Mouse (Mus musculus): ENCODE results near the gene Ighmbp2.
"Not testable (repeated sequence)": the region's sequence is repeated elsewhere in the genome, so short reads cannot be mapped to it uniquely, and the experiment has no call there.

Ighmbp2 gene

DNA sequence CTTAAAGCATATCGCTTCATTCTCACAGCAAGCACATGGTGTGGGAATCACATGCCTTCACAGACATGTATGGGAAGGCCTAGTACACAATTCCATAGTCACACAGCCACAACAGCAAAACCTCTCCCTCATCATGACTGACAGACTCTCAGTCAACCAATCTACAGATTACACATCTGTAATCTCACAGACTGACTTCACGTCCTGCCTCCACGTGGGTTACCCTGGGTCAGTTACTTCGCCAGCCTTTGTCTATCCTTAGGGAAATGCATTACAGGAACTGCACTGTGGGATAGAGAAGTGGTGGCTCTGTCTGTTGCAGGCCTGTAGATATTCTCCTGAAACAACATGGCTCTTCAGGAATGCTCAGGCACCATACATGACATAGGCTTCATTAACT is 931 bp downstream of the Ighmbp2 start:
- no peak for DNase-seq (ENCODE audit: low spot score)

DNA sequence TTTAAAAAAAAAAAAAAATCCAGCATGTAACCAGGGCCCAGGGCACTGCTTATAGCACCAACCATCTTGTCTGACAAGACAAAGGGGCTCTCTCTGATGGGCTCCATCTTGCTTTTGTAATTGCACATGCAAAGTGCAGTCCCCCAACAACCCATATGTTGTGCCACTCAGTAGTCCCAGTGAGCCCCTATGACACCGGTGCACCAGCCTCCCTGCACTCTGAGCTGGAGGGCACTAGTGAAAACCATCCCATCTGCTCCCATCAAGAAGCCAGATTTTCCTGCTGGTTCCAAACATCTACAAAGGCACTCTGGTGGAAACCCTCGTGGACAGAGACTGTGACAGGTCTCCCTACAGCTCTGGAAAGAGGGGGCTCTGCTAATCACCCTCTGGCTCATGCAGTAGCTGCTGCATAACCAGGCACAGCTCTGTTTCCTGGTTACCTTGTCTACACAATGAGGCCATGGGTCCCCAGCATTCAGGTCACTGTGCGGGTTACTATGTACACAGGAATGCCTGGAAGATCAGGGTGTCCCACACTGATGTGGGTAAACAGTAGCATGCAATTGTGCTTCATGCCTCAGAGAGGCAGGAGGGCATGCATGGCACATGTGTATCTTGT is 7.0 kb downstream of the Ighmbp2 start:
- DNase-seq (ENCODE audit: low spot score) = no peak

DNA sequence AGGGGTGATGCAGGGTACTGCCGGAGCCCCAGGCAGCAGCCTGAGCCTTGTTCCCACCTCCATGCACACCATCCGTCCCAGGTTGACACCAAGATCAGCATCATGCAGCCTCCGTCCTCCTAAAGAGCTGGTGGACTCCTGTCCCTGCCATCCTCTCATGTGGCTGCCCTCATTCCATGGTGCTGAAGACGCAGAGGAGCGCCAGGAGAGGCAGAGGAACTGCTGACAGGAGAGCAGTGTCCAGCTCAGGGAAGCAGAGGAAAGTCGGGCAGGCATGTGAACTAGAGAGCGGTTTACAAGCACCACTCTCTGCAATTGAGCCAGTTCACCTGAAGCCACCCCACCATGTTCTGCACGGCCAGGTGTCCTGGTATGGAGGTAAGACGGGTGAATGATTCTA is 9.5 kb downstream of the Ighmbp2 start:
- DNase-seq (ENCODE audit: low spot score) = no peak

DNA sequence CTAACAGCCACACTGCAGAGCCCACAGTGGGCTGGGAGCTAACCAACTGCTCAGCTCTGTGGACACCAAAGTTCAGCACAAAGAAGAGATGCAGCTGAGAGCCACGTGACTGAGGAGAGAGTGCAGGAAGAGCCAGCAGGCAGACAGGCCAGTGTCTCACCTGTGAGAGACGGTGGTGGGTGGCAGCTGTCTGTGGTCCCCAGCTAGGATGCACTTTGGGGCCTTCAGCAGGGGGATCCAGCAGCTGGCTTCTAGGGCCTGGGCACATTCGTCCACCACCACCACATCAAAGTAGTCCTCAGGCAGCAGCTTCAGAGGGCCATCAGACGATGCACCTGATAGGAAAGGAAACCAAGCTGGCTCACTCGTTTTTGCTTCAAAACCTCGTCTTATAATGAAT is 11.5 kb downstream of the Ighmbp2 start:
- no peak for DNase-seq (ENCODE audit: low spot score)

DNA sequence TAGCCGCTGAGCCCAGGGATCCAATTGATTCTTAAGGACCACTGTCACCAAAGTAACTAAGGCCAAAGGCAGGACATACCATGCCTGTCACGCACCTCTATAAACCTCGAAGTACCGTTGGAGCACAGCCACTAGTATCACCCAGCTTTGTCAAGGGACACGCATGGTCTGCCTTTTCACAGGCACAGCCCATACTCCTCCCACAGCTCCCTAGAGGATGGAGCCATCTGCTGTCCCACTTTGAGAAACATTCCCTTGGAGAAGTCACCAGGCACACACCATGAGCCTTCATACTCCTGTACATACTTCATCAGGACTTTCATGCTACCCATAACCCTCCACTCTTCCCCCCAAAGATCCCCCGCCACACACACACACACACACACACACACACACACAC is 13.0 kb downstream of the Ighmbp2 start:
- DNase-seq (ENCODE audit: low spot score) = no peak

DNA sequence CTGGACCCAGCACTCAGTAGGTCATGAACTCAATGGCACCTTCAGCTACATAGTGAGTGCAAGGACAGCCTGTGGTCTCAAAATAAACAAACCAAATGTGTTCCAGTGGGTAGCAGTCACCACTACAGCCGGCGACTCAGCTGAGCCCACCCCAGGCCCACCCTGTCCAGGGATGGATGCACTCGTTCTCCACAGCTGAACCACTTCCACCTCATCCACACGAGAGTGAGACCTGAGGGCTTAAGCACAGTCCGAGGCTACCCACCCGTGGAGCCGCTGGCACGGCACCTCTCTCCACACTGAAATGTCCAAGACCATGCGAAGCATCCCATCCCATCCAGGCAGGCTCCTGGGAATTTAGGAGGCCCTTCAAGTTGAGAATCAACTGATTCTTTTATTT is 13.5 kb downstream of the Ighmbp2 start:
- no peak for DNase-seq (ENCODE audit: low spot score)

DNA sequence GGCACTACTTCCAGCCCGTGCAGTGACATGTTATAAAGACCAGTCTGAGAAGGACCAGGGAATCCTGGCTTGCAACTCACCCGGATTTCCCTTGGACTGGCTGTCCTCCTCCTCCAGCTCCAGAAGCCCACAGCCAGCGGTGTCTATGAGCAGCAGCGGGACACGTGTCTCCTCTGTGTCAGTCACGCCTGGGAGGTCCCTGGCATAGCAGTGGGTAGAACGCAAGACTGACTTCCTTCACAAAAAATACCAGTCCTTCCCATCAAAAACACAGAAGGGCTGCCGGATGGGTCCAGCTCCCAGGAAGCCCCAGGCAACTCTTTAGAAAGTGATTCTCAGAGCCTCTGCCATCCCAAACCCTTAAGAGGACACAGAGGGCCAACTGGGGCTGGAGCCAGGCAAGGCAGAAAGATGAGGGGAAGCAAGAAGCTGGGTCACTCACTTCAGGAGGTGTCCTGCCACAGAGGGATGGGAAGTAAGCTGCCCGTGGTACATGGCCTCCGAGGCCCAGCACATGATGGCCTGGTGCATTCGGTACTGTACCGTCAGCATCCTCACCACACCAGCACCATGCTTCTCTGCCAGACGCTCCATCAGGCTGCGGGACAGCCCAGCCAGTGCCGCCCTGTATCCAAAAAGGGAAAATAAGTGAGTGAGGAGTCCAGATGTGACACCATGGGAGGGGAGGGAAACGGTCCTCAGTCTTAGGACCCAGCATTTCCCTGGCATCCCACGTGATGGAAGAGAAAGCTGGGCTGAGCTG is 14.4 kb downstream of the Ighmbp2 start:
- DNase-seq (ENCODE audit: low spot score) = peak; percentile 2

DNA sequence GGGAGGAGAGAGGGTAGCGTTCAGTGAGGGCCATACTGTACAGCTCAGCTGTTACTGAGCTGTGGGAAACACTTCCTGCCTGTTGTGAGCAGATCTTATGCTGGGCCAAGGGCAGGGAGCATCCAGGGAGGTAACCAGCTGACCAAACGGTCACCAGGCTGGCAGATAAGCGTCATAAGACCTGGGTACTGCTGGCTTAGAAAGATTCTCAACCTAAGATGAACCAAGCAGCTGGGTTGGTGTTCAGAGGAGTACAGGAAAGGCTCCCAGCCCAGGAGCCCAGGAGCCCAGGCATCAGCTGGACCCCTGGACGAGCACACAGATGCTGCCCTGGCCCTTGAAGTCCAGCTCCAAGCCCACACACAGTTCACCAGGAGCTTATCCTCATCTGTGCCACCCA is 15.5 kb downstream of the Ighmbp2 start:
- DNase-seq (ENCODE audit: low spot score) = no peak

DNA sequence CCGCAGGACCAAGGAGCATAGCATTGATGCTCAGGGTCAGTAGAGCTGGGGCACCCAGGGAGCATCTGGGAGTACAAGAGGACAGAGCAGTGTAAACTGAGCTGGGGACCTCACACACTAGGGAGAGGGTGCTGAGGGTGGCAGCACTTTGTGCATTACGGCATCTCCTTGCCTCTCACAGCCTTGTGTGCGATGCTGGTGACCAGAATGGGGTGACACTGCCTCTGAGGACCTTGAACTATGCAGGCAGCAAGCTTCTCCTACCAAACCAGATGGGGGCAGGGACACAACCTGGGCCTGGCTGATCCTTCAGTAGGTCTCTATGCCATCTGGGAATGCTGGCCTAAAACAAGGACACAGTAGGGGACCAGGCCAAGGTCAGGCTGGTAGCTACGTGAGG is 16.1 kb downstream of the Ighmbp2 start:
- DNase-seq (ENCODE audit: low spot score) = no peak

DNA sequence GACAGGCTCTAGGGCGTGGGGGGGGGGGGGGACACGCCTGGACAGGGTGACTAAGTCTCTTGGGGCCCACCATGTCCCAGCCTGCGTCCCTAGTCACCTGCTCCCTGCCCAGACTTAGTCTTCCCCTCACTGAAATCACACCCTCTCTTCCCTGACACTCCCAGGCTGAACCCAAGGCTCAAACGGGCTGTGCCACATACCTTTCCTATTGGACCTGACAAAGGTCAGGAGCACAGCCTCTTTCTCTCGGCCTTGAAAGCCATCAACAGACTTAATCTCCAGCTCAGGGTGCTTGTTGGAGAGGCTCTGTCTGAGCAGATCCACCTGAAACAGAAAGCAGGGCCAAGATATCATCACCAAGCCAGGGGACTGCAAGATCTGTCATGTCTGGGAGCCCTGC is 16.7 kb downstream of the Ighmbp2 start:
- peak; percentile 36 for DNase-seq (ENCODE audit: low spot score)

DNA sequence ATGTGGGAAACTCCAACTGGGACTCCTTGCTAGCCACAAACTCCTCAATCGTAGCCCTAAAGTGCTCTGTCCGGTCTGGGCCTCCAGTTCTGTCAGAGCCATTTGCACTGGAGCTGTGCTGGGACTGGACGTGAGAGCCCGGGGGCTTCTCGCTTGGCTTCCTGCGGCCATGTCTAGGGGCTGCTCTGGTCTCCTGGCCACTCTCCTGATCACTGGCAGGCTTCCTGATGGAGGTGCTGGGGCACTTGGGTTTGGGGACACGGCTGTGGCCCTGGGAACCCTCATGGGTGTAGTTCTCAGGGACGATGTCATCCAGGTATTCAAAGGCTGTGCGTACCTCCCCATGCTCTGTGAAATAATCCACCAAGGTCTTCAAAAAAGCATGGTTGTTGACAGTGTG is 17.6 kb downstream of the Ighmbp2 start:
- DNase-seq (ENCODE audit: low spot score) = no peak

DNA sequence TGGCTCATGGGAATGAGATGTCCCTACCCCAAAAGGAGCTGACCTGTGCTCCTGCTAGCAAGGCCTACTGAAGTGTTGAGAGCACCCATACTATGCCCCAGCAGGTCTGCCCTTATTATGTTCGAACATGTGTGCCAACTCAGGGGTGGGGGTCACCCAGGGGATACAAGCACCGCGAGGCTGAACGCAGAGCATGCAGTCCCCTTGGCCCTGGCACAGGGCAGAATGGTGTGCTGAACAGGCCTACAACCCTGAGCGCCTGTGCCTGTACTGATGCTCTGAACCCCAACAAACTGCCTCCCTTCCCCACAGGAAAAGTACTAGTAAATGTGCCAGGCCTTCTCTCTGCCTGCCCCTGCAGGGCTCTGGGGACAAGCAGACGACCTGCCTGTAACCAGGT is 18.5 kb downstream of the Ighmbp2 start:
- DNase-seq (ENCODE audit: low spot score) = no peak

DNA sequence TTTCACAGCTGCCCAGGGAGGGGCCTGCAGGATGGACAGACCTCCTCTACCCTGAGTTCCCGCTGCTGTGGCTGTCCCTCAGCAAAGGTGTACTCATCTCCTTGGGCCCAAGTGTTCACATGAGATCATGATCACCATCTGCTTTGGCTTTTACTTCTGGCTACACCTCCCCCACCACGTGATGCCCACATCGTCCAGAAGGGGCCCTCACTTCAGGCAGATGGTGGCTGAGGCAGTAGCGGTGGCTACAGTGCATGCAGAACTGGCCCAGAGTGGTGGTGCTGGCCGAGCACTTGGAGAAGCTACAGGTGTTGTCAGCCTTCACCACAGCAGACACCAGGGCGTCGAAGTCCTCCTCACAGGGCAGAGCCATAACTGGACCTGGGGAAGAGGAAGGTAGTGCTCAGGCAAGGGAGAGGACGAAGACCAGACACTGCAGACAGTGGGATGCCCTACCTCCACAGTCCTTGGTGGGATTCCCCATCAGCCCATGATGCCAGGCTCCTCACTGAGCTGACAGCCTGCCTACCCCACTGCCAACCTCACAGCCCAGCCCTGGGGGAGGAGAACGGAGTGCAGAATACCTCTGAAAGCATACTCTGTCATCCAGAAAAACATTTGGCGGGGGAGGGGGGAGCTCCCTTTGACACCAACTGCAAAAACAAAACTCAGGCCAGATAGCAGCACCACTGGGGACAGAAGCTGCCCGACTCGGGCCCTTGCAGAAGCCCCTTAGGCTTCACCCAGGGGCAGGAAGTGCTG is 20.9 kb downstream of the Ighmbp2 start:
- DNase-seq (ENCODE audit: low spot score) = no peak

DNA sequence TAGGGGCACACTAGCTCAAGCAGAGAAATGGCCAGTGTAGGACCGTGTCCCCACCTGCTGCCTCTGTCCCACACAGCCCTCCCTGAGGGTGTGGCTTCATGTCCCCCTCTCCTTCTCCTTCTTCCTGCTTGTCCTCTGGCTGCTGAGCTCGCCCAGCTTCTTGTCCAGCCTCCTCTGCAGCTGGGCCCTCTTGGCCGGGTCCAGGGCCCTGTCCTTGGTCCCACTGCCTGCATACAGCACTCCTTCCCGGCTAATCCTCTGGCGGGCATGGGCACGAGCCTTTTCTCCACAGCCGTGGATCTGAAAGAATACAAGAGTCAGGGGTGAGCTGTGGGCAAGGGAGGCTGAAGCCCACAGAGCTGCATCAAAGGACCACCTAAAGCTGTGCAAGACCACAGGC is 21.5 kb downstream of the Ighmbp2 start:
- DNase-seq (ENCODE audit: low spot score) = no peak

DNA sequence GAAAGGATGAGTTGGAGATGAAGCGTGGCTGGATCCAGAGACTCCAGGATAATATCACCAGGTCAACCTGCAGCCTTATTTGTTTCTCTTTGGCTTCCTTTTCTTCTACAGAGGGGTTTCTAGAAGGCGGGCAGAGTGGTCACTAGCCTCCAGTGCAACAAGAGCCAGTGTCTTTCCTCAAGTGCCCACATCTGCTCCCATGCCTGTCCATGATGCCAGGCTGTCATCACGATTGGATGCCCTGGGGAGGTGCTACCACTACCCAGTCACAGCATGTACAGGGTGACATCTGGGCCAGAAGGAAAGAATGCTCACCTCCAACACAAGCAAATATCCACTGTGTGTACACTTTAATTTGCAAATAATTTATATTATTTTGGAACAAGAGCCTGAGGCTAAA is 22.2 kb downstream of the Ighmbp2 start:
- no peak for DNase-seq (ENCODE audit: low spot score)

DNA sequence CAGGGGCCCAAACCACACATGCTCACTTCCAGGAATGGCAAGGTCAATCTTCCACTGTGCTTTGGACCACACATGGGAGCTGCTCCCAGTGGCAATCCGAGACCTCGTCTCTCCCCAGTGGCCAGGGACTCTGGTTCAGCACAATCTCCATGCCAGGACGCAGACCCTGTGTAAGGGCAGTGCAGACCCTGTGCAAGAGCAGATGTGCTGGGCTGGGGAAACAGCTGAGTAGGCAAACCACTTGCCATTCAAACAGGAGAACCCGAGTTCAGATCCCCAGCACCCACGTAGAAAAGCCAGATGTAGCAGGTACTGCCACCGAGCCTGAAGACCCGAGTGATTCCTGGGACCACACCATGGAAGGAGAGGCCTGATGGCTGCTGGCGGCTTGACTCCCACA is 22.8 kb downstream of the Ighmbp2 start:
- no peak for DNase-seq (ENCODE audit: low spot score)

DNA sequence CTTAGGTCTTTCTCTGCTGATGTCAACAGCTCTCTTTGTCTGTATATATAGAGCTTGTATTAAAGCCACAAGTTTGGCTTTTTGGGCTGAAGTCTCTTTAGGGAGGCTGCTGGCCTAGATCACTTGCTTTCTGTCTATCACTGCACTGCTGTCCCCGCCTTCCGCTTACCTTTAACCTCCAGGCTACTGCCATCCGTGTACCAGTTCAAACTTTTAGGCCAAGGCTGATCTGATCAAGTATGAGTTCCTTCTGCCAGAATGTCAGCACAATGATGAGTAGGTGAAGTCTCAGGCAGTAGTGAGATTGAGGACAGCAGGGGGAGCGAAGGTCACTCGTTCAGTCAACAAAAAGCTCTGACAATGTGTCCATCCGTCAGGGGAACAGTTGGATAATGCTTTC is 57.6 kb downstream of the Ighmbp2 start:
- not testable (repeated sequence) for DNase-seq (ENCODE audit: low spot score)

DNA sequence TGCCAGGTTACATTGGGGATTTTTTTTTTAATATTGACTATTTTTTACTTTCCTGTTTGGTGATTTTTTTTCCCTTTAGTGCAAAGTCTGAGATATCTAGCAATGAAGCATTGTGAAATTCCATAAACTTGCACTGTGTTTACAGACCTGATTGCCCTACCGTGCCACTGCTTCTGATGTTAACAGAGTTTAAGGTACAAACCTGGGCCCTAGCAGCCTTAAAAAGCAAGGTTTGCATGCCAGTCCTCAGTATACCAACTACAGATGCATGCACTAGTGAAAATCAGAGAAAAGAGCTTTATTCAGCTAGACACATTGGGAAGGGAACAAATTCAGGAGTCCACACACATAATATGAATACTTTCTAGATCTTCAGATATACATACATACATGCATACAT is 67.9 kb downstream of the Ighmbp2 start:
- DNase-seq (ENCODE audit: low spot score) = not testable (repeated sequence)
